Mouse (Mus musculus): ENCODE data around the gene Cabp1.

- TF ChIP-seq POLR2A (IDR thresholded peaks at IDR 0.05; ENCODE audit: borderline replicate concordance, control insufficient read depth, low read depth, low read length) (no peak), CTCF (IDR thresholded peaks at IDR 0.05; ENCODE audit: control insufficient read depth, insufficient read depth, low read length) (no peak)
Observed at GRCm38 (mm10) chr5:115214864-115215263, 20.7 kb upstream of the Cabp1 start.
